Mouse (Mus musculus) C2C12 (cell line): ENCODE results near the gene Tbata.

Experiments used
- MYOD1 ChIP-seq: IDR thresholded peaks from one replicate; pipeline ENCODE4 v1.6.1; 2011; ENCODE audit warnings: low read depth; ENCODE audit not compliant: control insufficient read depth, insufficient read length
- USF1 ChIP-seq: IDR thresholded peaks from one replicate; pipeline ENCODE4 v1.6.1; 2011; ENCODE audit warnings: low read depth, mild to moderate bottlenecking, control low read depth, moderate library complexity

- no peak for TF ChIP-seq USF1
- TF ChIP-seq MYOD1 = no peak
These were observed 65.1 kb downstream of the Tbata start for GRCm38 (mm10) chr10:61236683-61237390.
